In the genomic region with DNA sequence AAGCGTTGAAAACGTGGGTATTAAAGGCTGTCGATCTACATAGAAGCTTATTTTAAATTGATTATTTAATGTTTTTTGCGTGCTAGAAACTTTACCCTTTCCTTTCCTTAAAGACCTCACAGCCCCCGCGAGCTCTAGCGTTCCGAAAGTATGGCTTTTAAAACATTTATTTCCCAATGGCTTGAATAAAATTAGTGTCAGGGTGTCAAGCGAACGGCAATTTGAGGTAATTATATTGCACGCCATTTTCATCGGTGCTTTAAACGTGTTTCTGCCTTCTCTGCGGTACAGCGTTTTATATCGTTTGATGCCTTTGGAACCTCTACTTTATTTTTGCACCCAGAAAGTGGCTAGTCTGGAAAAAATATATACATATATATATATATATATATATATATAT, we compare ENCODE assay signal across 10 mouse cellular contexts. TPM values are rescaled to one million over a fixed set of nuclear protein-coding genes. Genes with fewer than 3 reads are reported as not detected.
A peak's percentile ranks its signal among the peaks of the same experiment; 100 is the strongest.
DNase-seq lines count a peak whose midpoint lies in the region; ATAC-seq and TF ChIP-seq lines count a peak whose summit lies in the region.
"Had no signal": no experiment of that assay in that cellular context is flagged by ENCODE, and none has a peak within 500 bp of the region (broad histone marks: within the 10 kb centered on the region; RNA-seq: fewer than 3 reads in every experiment).

No protein-coding gene starts in this region.

- no peak overlapping the region for H3K27ac ChIP-seq in lung, embryonic 16.5 days (ENCODE audit: low read length)
- no peak overlapping the region for H3K27ac ChIP-seq in intestine, postnatal 0 days (ENCODE audit: low read depth, low read length)
- no peak overlapping the region for H3K27ac ChIP-seq in stomach, embryonic 15.5 days

- peak overlapping the region; percentile 54 for H3K4me2 ChIP-seq in lung, embryonic 16.5 days (ENCODE audit: low read depth, low read length)
- peak overlapping the region; percentile 55 for H3K4me2 ChIP-seq in intestine, postnatal 0 days (replicated peaks; ENCODE audit: low read depth)
- peak overlapping the region; percentile 73 for H3K4me2 ChIP-seq in stomach, embryonic 15.5 days

- WGBS in lung, embryonic 16.5 days = 23% methylated on average over 16 of the region's 16 CpGs
- WGBS in intestine, postnatal 0 days = 26% methylated on average over 16 of the region's 16 CpGs
- 21% methylated on average over 16 of the region's 16 CpGs for WGBS in stomach, embryonic 15.5 days

- peak overlapping the region; percentile 42 for H3K4me3 ChIP-seq in lung, embryonic 16.5 days (ENCODE audit: low read length)
- H3K4me3 ChIP-seq in intestine, postnatal 0 days (ENCODE audit: low read depth, low read length) = peak overlapping the region; percentile 31
- peak overlapping the region; percentile 40 for H3K4me3 ChIP-seq in stomach, embryonic 15.5 days (replicated peaks)

- peaks cover 9% of the 10 kb centered on the region; the same call in 1 of the 2 replicates for H3K4me1 ChIP-seq in lung, embryonic 16.5 days (replicated peaks; ENCODE audit: control insufficient read depth, insufficient read depth, low read length)
- H3K4me1 ChIP-seq in intestine, postnatal 0 days (replicated peaks; ENCODE audit: control insufficient read depth, insufficient read depth, low read length) = no peaks in the 10 kb centered on the region
- peaks cover 18% of the 10 kb centered on the region; the same call in 1 of the 2 replicates for H3K4me1 ChIP-seq in stomach, embryonic 15.5 days

- H3K36me3 ChIP-seq in lung, embryonic 16.5 days (ENCODE audit: control insufficient read depth, insufficient read depth, low read length) = no peaks in the 10 kb centered on the region
- H3K36me3 ChIP-seq in intestine, postnatal 0 days (ENCODE audit: control insufficient read depth, insufficient read depth) = no peaks in the 10 kb centered on the region
- H3K36me3 ChIP-seq in stomach, embryonic 15.5 days = no peaks in the 10 kb centered on the region

- no peak for ATAC-seq in lung, embryonic 16.5 days (ENCODE audit: low read depth)
- ATAC-seq in intestine, postnatal 0 days = no peak
- no peak for ATAC-seq in stomach, embryonic 15.5 days (ENCODE audit: insufficient read depth, low FRiP score, low read depth)

- DNase-seq in embryo, embryonic 11 days = peak; percentile 4
- no peak for DNase-seq in embryo, embryonic 10 days (ENCODE audit: low spot score)
- no peak for DNase-seq in lung, postnatal 36 days
- DNase-seq in frontal cortex, postnatal 14 days (ENCODE audit: low spot score in 2 of 2) = no peak
- DNase-seq in ovary, postnatal 14 days (ENCODE audit: low spot score) = no peak
- DNase-seq: adrenal gland, adult 8-10 months had no signal

- no peak for TF ChIP-seq CTCF in intestine, postnatal 0 days (IDR thresholded peaks at IDR 0.05; ENCODE audit: low read depth)

- no peak overlapping the region for H3K9ac ChIP-seq in lung, embryonic 16.5 days (ENCODE audit: low read length)
- H3K9ac ChIP-seq in intestine, postnatal 0 days (ENCODE audit: low read depth, low read length) = no peak overlapping the region
- no peak overlapping the region for H3K9ac ChIP-seq in stomach, embryonic 15.5 days

- H3K27me3 ChIP-seq in lung, embryonic 16.5 days (ENCODE audit: control insufficient read depth, insufficient read depth, low read depth, low read length) = peaks cover 34% of the 10 kb centered on the region
- peaks cover 20% of the 10 kb centered on the region; the same call in 1 of the 2 replicates for H3K27me3 ChIP-seq in intestine, postnatal 0 days (replicated peaks; ENCODE audit: control insufficient read depth, insufficient read depth, low read length)
- peaks cover 17% of the 10 kb centered on the region; the same call in 1 of the 2 replicates for H3K27me3 ChIP-seq in stomach, embryonic 15.5 days (replicated peaks)

- H3K9me3 ChIP-seq in lung, embryonic 16.5 days (ENCODE audit: control insufficient read depth, low read length) = no peaks in the 10 kb centered on the region
- no peaks in the 10 kb centered on the region for H3K9me3 ChIP-seq in intestine, postnatal 0 days (ENCODE audit: control insufficient read depth)
- H3K9me3 ChIP-seq in stomach, embryonic 15.5 days = no peaks in the 10 kb centered on the region

RNA-seq across cellular contexts. Expression of a gene that starts 0.4 kb away (rescaled TPM):
- 0.10 TPM in 1 of 2 replicates, not detected in the other for polyA plus RNA-seq in lung, embryonic 16.5 days (2015; fragmentation: Nextera tagmentation; extraction: Ambion mirVana)
- 0.25 and 0.39 TPM in 2 replicates for polyA plus RNA-seq in intestine, postnatal 0 days (2015; fragmentation: Nextera tagmentation; extraction: Ambion mirVana)
- polyA plus RNA-seq in stomach, embryonic 15.5 days (2015; fragmentation: Nextera tagmentation; extraction: Ambion mirVana) = 0.96 and 1.3 TPM in 2 replicates
- polyA plus RNA-seq: C2C12 had no signal
